Mouse (Mus musculus): ENCODE measurements around the gene Tgfb3.

- TF ChIP-seq CTCF (IDR thresholded peaks at IDR 0.05; ENCODE audit: insufficient read depth, low read depth, low read length) (no peak), POLR2A (IDR thresholded peaks at IDR 0.05; ENCODE audit: insufficient read depth, low read depth, low read length) (no peak)
Measured at GRCm38 (mm10) chr12:86107645-86108044, 28.8 kb upstream of the Tgfb3 start.
